Mouse (Mus musculus): ENCODE results near the gene Noxred1. TPM values are rescaled to one million over a fixed set of nuclear protein-coding genes. Genes with fewer than 3 reads are reported as not detected.
"Not testable (repeated sequence)": the region's sequence is repeated elsewhere in the genome, so short reads cannot be mapped to it uniquely, and the experiment has no call there.

Noxred1 gene
- total RNA-seq (2021): 1 to 10 TPM in 1 of 2 experiments, under 1 TPM in 1; 0.85 to 2.1 TPM
- long read RNA-seq, experiment 1: 0 reads
- long read RNA-seq, experiment 2, partial matches to known transcripts: 1 of 1 reads
- long read RNA-seq, experiment 2, other reads (novel, unspliced or antisense): 0 of 1 reads

DNA sequence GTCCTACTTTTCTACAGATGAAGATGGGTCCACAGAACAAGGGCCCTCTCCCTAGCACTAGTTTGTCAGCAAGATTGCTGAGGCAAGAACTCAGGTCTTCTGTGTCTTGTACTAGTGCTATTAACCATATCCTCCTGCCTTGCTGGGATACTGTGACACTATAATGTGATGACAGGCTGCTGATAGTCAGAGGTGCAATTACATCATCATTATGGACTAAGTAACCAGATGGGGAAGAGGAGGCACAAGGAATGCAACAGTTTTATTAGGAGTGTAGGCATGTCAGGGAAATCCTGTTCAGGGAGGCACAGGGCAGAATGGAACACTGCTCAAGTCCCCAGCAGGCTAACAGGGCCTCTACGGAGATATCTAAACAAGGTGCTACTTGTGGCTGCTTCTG is at the start of gene Noxred1:
Noxred1 (minus strand) TSS at position 101 of the 400 bp plus-strand sequence.
- no peak for DNase-seq (ENCODE audit: low spot score in 2 of 2)
- intact Hi-C loops (cut with DNase I): loop anchor here (5.0 kb wide), 1 partner anchor 36 kb away; the partner anchor contains the start of gene Tmed8

DNA sequence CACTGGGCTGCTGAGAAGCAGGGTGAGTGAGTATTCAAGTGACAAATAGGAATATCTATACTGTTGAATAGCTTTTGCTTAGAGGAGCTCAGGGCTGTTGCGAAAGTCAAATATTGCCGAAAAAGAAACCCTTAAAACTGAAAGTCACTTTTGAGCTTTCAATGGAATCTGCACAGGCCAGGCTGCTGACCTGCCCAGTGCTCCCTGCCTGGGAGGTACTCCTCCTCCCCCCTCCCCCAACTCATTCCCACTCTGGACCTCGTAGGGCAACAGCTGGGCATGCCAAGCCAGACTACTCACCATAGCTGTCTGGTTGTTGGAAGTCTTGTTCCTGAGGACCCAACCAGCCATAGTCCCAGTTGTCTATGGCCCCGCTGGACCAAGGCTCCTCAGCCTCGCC is 46.2 kb upstream of the Noxred1 start:
- no peak for DNase-seq (ENCODE audit: low spot score in 2 of 2)
- intact Hi-C loops (cut with DNase I): no loop called here

GRCm38 (mm10) chr12:87284268-87284667 is 45.7 kb upstream of the Noxred1 start:
- DNase-seq (ENCODE audit: low spot score in 2 of 2): no peak
- intact Hi-C loops (cut with DNase I): no loop called here

GRCm38 (mm10) chr12:87283706-87284105 is 45.2 kb upstream of the Noxred1 start:
- no peak for DNase-seq (ENCODE audit: low spot score in 2 of 2)
- intact Hi-C loops (cut with DNase I): no loop called here

DNA sequence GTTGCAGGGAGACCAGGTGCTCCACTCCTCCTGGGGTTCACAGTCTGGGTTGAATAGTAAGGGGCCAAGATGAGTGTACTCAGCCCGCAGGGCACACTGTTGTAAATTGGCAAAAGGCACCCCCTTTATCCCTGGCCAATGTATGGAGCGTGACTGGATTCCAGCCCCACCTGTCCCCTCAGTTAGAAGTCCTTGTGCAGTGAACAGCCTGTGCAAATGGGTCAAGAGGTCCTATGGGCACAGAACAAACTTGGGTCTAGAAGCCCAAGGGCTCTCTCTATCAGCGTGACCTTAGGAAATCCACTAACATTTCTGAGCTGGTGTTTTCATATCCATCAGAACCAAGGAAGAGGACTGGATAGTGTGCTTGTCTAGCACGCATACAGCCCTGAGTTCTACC is 44.2 kb upstream of the Noxred1 start:
- intact Hi-C loops (cut with DNase I): no loop called here
- no peak for DNase-seq (ENCODE audit: low spot score in 2 of 2)

GRCm38 (mm10) chr12:87281766-87282165 is 43.2 kb upstream of the Noxred1 start:
- intact Hi-C loops (cut with DNase I): no loop called here
- DNase-seq (ENCODE audit: low spot score in 2 of 2): no peak

GRCm38 (mm10) chr12:87279879-87280278 is 41.3 kb upstream of the Noxred1 start:
- intact Hi-C loops (cut with DNase I): no loop called here
- no peak for DNase-seq (ENCODE audit: low spot score in 2 of 2)

DNA sequence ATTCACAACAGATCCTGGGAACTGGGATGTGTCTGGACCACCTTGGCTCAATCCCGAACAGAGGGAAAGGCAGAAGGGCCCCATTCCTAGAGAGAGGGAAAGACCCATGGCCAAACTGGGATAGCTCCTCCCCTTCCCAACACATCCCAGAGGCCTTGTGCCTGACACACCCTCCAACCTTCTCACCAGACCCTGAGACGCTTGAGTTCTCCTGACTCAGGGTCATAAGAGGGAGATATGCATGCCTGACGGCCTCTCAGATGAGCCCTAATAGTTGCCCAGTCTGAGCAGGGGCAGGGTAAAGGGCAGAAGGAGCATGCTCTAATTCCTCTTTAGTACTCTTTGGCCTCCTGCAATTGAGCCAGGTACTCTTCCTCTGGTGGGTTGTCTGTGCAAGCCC is 40.8 kb upstream of the Noxred1 start:
- no peak for DNase-seq (ENCODE audit: low spot score in 2 of 2)
- intact Hi-C loops (cut with DNase I): no loop called here

- intact Hi-C loops (cut with DNase I): no loop called here
- no peak for DNase-seq (ENCODE audit: low spot score in 2 of 2)
Observed at GRCm38 (mm10) chr12:87278118-87278730, 39.7 kb upstream of the Noxred1 start.

- intact Hi-C loops (cut with DNase I); DNase-seq (ENCODE audit: low spot score in 2 of 2): not testable (repeated sequence)
Observed at GRCm38 (mm10) chr12:87277251-87277650, 38.7 kb upstream of the Noxred1 start.

GRCm38 (mm10) chr12:87274853-87275831 is 36.6 kb upstream of the Noxred1 start:
- intact Hi-C loops (cut with DNase I): no loop called here
- no peak for DNase-seq (ENCODE audit: low spot score in 2 of 2)

DNA sequence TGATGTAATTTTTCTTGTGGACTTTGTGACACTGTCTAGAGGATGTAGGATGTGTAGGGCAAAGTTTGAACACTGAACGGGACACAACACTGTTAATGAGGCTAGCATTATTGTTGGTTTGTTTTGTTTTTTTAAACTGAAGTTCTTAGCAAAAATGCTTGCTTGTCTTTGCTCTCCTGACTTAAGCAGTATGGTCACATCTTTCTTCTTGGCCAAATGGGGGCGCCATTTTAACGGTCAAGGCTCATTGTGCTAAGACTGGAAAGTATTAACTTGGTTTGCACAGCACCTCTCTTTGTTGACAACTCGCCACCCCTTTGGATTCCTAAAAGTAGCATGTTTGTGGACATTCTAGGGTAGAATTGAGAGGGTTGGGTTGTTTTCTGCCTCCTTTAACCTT is 29.1 kb upstream of the Noxred1 start:
- DNase-seq (ENCODE audit: low spot score in 2 of 2): peak; percentile 23 to 30
- intact Hi-C loops (cut with DNase I): loop anchor here (2.0 kb wide), 1 partner anchor 65 kb away; no protein-coding TSS in a partner anchor

- intact Hi-C loops (cut with DNase I): loop anchor here (2.0 kb wide), 1 partner anchor 66 kb away; no protein-coding TSS in a partner anchor
- DNase-seq (ENCODE audit: low spot score in 2 of 2): no peak
Observed at GRCm38 (mm10) chr12:87266827-87267603, 28.5 kb upstream of the Noxred1 start.

- intact Hi-C loops (cut with DNase I): loop anchor here (2.0 kb wide), 1 partner anchor 67 kb away; no protein-coding TSS in a partner anchor
- peak; percentile 92 to 97 for DNase-seq (ENCODE audit: low spot score in 2 of 2)
Observed at GRCm38 (mm10) chr12:87266108-87266826, 27.7 kb upstream of the Noxred1 start, which contains the start of the genes Vipas39 and Ahsa1. Vipas39 (minus strand) TSS chr12:87266256. Ahsa1 (plus strand) TSS chr12:87266479.

DNA sequence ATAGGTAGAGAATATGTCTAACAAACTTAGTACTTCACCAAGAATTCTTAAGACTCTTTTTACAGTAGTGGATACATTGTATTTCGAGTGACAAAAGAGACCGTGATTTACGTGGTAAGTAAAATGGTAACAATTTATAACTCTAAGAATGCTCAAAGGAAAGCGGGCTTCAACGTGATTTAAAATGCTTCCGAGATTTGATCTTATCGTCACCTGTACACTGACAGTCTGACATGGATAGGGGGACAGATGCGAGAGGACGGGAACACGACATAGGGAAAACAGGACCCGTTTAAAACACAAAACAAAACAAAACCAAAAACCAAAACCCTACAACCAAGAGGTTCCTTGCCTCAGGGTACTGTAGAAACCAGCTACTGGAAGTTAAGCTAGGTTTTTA is 26.9 kb upstream of the Noxred1 start:
- DNase-seq (ENCODE audit: low spot score in 2 of 2): no peak
- intact Hi-C loops (cut with DNase I): no loop called here

DNA sequence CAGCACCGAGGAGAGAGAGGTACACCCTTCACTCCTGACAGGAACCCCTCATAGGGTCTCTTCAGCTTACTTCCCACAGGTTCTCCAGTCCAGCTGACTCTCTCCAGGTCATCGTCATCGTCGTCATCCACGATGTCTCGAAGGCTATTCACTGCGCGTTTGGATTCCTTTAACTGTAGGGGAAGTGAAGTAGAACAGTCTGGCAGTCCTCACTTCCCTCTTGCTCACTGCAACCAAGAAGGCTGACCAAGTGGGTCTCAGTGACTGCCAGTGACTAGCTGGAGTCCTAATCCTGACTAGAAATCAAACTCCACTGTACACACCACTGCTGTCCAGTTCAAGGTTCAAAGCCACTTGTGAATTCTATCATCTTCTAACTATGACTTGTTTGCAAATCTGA is 22.0 kb upstream of the Noxred1 start:
- intact Hi-C loops (cut with DNase I): no loop called here
- DNase-seq (ENCODE audit: low spot score in 2 of 2): no peak

- DNase-seq (ENCODE audit: low spot score in 2 of 2): no peak
- intact Hi-C loops (cut with DNase I): no loop called here
Observed at GRCm38 (mm10) chr12:87256629-87257028, 18.1 kb upstream of the Noxred1 start.

- intact Hi-C loops (cut with DNase I): no loop called here
- no peak for DNase-seq (ENCODE audit: low spot score in 2 of 2)
Observed at GRCm38 (mm10) chr12:87253878-87254277, 15.3 kb upstream of the Noxred1 start.

- intact Hi-C loops (cut with DNase I): no loop called here
- no peak for DNase-seq (ENCODE audit: low spot score in 2 of 2)
Observed at GRCm38 (mm10) chr12:87250161-87250560, 11.6 kb upstream of the Noxred1 start.

Data from left cerebral cortex, postnatal 14 days (tissue).